Mouse (Mus musculus) C2C12 (cell line): ENCODE results near the gene Cd164.

ENCODE experiments used
- CEBPB ChIP-seq: IDR thresholded peaks from one replicate; pipeline ENCODE4 v1.6.1; 2011; ENCODE audit warnings: low read depth, mild to moderate bottlenecking, control low read depth, moderate library complexity
- CTCF ChIP-seq: IDR thresholded peaks from one replicate; pipeline ENCODE4 v1.5.1; 2011; ENCODE audit not compliant: control insufficient read depth, insufficient read depth, insufficient read length
- MYOG ChIP-seq: IDR thresholded peaks from one replicate; pipeline ENCODE4 v1.6.1; 2011; ENCODE audit not compliant: control insufficient read depth, insufficient read length; ENCODE audit errors: extremely low read depth
- USF1 ChIP-seq: IDR thresholded peaks from one replicate; pipeline ENCODE4 v1.6.1; 2011; ENCODE audit warnings: low read depth, mild to moderate bottlenecking, control low read depth, moderate library complexity

- no peak for TF ChIP-seq CTCF
- TF ChIP-seq CEBPB: no peak
- peak; percentile 91 for TF ChIP-seq USF1
- no peak for TF ChIP-seq MYOG
Measured at GRCm38 (mm10) chr10:41518981-41519618, at the start of gene Cd164.
